Mouse (Mus musculus) heart, postnatal 36 days (tissue): Measurements from ENCODE around the gene Cdk5. TPM values are rescaled to one million over a fixed set of nuclear protein-coding genes. Genes with fewer than 3 reads are reported as not detected.
A peak's percentile ranks its signal among the peaks of the same experiment; 100 is the strongest.

Experiments
- DNase-seq, 2 experiments: peaks; one replicate each; pipeline ENCODE4 v3.0.0; 2021 to 2022
- intact Hi-C: fragments of 180-260 bp; cut with DNase I; formaldehyde crosslinking; loops from one replicate; pipeline ENCODE4 v1.15.1; 2025
- total RNA-seq, 2 experiments: library from RNA; stranded (reverse); gene quantifications; 2 replicates each; pipeline ENCODE4 v1.2.3; 2021

Cdk5 gene
- total RNA-seq, 2 experiments from 2014 or later: 22.5 to 23.0 TPM

- intact Hi-C loops: no loop called here
- DNase-seq: no peak
Observed at GRCm38 (mm10) chr5:24441187-24441586, 17.9 kb upstream of the Cdk5 start.

- intact Hi-C loops: no loop called here
Observed at GRCm38 (mm10) chr5:24433993-24434392, 10.7 kb upstream of the Cdk5 start.

GRCm38 (mm10) chr5:24428596-24428995 is 5.3 kb upstream of the Cdk5 start:
- no peak for DNase-seq
- intact Hi-C loops: loop anchor here (5.0 kb wide), 1 partner anchor 149 kb away; the partner anchor contains the start of gene Abcf2

More at GRCm38 (mm10) chr5:24433993-24434392, 10.7 kb upstream of the Cdk5 start:
- DNase-seq: no peak

- intact Hi-C loops: loop anchor here (5.0 kb wide), 1 partner anchor 149 kb away; the partner anchor contains the start of gene Abcf2
- no peak for DNase-seq
Observed at GRCm38 (mm10) chr5:24427981-24428402, 4.7 kb upstream of the Cdk5 start.

DNA sequence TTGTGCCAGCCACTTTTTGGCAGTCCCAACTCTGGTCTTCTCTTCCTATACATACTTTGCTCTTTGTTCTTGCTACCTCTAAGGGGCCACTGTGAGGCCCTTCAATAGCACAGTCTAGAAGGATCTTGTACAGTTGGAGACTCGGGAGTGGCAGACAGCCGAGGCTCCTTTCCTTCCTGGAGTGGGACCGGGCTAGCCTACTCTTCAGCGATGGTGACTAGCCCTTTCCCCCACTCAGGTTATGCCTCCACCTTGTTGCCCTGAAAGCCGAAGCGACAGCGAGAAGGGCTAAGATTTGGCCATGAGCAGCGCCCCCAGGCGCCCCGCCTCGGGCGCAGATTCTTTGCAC is 3.9 kb upstream of the Cdk5 start:
- DNase-seq: no peak
- intact Hi-C loops: loop anchor here (5.0 kb wide), 1 partner anchor 150 kb away; the partner anchor contains the start of gene Abcf2

- no peak for DNase-seq
- intact Hi-C loops: loop anchor here (5.0 kb wide), 1 partner anchor 151 kb away; the partner anchor contains the start of gene Abcf2
Observed at GRCm38 (mm10) chr5:24426556-24427284, 3.4 kb upstream of the Cdk5 start.

DNA sequence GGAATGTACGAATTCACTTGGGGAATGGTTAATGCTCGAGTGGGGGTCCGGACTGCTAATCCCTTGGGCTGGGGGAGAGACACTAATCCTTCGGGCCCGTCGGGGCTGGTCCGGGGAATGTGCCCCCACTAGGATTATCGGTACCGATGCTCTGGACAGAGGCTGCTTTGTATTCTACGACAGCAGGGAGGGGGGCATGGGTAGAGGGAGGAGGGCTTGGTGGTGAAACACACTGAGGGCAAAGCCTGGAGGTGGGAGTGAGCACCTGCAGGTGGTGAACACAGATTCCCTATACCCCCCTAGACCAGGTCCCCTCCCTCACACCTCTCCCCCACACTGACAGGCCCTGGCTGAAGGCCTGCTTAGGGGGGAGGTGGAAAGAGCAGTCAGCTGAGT is 2.7 kb upstream of the Cdk5 start:
- intact Hi-C loops: loop anchor here (5.0 kb wide), 1 partner anchor 151 kb away; the partner anchor contains the start of gene Abcf2
- DNase-seq: no peak

- DNase-seq: no peak
- intact Hi-C loops: loop anchor here (2.0 to 5.0 kb wide), 2 partner anchors 27 to 152 kb away; partner anchors contain the start of genes Abcf2 and Agap3
Observed at GRCm38 (mm10) chr5:24425421-24426036, 2.2 kb upstream of the Cdk5 start.

DNA sequence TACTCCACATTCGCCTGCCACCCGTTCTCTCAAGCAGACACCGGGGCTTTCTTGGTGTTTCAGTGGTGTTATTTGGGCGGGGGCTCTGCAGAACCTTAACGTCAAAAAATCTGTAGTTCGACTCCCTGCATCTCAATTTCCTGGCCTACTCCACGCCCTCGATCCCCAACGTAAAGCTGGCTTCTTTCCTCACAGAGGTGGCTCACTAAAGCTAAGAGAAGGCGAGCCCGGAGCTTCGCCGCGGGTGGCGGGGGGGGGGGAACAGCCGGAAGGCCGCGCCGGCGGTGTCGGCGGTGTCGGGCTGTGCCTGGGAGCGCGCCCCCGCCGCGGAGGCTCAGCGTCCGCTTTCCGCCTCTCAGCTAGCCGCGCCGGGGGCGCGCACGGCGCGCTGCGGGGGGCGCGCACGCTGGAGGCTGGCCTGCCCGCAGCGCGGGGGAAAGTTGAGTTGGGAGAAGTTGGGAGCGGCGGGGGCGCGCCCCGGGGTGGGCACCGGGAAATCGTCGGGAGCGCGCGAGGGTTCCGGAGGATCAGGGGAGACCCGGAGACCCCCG is 1.6 kb upstream of the Cdk5 start:
- intact Hi-C loops: loop anchor here (2.0 to 5.0 kb wide), 2 partner anchors 28 to 152 kb away; partner anchors contain the start of genes Abcf2 and Agap3
- peak; percentile 81 to 89 for DNase-seq

DNA sequence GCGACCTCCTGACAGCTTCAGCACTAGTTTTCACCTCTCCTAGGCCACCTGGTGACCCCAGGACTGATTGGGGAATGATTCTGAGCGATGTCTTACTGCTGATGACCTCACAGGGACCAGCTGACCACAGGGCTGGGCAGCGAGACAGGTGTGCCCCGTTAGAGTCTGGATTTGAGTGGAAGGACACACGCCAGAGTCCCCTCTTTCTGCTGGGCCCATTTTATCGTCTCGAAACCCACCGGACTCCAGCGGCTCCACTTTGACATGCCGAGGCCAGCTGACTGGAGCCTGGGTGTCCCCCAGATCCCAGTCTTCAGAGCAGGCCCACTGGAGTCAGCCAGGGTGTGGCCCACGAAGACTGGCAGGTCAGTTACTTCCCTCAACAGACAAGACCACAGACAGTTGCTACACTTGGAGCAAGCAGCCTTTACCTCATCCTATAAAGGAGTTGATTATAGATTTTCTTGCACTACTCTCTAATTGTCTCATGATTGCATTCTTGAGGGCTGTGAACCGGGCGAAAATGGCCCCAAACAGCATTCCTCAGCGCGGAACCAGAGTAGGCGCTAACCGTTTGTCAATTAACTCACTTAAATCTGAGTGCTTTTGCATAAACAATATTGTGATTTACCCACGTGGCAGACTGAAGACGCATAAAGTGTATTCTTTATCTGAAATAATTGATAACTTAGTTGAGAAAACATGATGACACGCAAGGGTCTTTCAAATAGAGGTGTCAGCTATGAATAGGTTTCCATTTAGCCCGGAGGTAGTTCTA is 863 bp upstream of the Cdk5 start:
- intact Hi-C loops: loop anchor here (2.0 kb wide), 1 partner anchor 29 kb away; the partner anchor contains the start of gene Agap3

DNA sequence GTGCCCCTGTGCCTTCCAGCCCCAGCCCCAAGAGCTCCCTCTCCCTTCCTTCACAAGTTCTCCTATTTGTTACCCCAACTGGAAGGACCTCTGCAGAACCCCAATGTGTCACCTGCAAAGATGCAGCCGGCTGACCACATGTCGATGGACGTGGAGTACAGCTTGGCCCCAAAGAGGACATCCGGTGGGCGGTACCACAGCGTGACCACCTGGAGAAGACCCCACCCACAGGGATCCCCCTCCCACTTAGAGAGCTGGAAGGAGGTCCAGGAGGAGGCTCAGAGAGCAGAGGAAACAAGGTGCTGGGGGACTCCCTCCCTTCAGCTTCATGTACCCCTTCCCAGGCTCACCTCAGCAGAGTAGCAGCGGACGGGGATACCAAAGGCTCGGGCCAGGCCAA is 2.9 kb downstream of the Cdk5 start:
- intact Hi-C loops: no loop called here
- DNase-seq: no peak

More for the DNA sequence above, 863 bp upstream of the Cdk5 start:
- DNase-seq: peak in 1 of 2 experiments; percentile 61

DNA sequence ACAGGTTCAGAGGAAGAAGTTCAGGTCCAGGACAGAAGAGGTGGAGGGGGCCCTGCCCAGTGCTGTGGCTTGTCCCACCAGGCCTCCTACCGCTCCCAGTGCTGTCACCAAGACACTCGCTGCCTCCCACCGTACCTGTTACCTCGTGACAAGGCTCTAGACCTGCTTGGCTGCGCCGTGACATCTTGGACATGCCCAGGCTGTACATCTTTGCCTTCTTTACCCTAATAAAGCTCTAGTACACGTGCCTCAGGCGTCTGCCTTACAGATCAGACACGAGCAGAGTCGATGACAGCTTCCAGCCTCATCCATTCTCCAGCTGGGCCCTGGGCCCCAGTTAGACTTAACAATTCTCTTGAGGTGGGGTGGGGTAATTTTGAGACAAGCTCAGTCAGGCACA is 5.7 kb downstream of the Cdk5 start:
- DNase-seq: no peak
- intact Hi-C loops: no loop called here

DNA sequence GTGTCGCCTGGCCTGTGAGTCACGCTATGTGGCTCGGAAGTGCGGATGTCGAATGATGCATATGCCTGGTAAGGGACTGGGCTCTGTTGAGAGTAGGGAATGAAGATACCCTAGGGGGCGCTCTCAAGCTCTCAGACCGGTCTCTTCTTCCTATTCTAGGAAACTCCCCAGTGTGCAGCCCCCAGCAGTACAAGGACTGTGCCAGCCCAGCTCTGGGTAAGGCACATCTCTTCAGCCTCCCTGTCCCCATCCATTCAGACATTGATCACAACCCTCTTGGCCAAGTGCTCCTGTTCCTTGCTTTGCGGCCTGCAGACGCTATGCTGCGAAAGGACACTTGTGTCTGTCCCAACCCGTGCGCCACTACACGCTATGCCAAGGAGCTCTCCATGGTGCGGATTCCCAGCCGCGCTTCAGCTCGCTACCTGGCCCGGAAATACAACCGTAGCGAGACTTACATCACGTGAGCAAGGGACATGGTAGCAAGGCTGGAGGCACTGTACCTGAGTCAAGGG is 7.1 kb downstream of the Cdk5 start:
- intact Hi-C loops: loop anchor here (1.0 kb wide), 1 partner anchor 54 kb away; no protein-coding TSS in a partner anchor

DNA sequence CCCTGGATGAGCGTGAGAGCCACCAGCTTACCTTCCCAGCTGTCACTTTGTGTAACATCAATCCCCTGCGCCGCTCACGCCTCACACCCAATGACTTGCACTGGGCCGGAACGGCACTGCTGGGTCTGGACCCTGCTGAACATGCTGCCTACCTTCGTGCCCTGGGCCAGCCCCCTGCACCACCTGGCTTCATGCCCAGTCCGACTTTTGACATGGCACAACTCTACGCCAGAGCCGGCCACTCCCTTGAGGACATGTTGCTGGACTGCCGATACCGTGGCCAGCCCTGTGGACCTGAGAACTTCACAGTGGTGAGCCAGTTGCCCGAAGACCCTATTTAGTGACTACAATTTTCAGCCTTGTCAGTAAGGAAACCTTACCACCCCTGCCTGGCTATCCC is 9.4 kb downstream of the Cdk5 start:
- no peak for DNase-seq

More for the DNA sequence above, 7.1 kb downstream of the Cdk5 start:
- DNase-seq: peak; percentile 64 to 70

GRCm38 (mm10) chr5:24413042-24413693 is 10.2 kb downstream of the Cdk5 start, which contains the start of gene Asic3:
TSS of gene Asic3 (plus strand) at chr5:24413392.
- DNase-seq: no peak
- intact Hi-C loops: no loop called here

More for the DNA sequence above, 9.4 kb downstream of the Cdk5 start:
- intact Hi-C loops: no loop called here

DNA sequence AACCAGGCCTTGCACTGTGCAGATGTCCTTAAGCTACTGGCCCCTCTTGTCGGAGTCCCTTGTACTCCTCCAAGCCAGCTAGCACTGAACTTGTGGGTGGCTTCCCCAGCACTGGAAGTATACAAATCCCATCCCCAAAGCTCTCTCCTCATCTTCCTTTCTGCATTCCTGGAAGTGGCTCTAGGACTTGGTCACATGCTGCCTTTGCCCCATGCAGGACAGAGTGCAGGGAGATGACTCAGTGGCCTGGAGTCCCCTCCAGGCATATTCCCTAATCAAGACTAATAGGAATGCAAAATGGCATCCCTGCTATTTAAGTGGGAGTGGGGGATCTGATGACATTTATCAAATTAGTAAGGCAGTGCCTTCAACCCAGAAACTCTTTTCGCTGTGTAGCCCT is 11.3 kb downstream of the Cdk5 start:
- DNase-seq: no peak
- intact Hi-C loops: no loop called here

- DNase-seq: no peak
- intact Hi-C loops: no loop called here
Observed at GRCm38 (mm10) chr5:24409466-24409865, 13.9 kb downstream of the Cdk5 start.

- intact Hi-C loops: no loop called here
Observed at GRCm38 (mm10) chr5:24408651-24409050, 14.7 kb downstream of the Cdk5 start.

GRCm38 (mm10) chr5:24405389-24405876 is 17.9 kb downstream of the Cdk5 start:
- no peak for DNase-seq

More at GRCm38 (mm10) chr5:24408651-24409050, 14.7 kb downstream of the Cdk5 start:
- DNase-seq: no peak

More at GRCm38 (mm10) chr5:24405389-24405876, 17.9 kb downstream of the Cdk5 start:
- intact Hi-C loops: no loop called here
